Mouse (Mus musculus): ENCODE measurements around the gene Tst. TPM values are rescaled to one million over a fixed set of nuclear protein-coding genes. Genes with fewer than 3 reads are reported as not detected.

Tst gene
- polyA plus RNA-seq (2015; fragmentation: Nextera tagmentation; extraction: Ambion mirVana), result 10.7 and 17.0 TPM in 2 replicates

GRCm38 (mm10) chr15:78405517-78406211 is at the start of gene Tst:
Gene Tst (minus strand): TSS chr15:78405907.
- H3K4me2 ChIP-seq, result peak within 1 kb of the TSS; percentile 95
- WGBS, result 2% methylated on average over 34 of the region's 34 CpGs
- peak; percentile 53 for ATAC-seq (ENCODE audit: low FRiP score)
- no peaks in the 10 kb centered on the region for H3K9me3 ChIP-seq
- peaks cover 75% of the 10 kb centered on the region for H3K4me1 ChIP-seq (replicated peaks)
- H3K9ac ChIP-seq, result peak within 1 kb of the TSS; percentile 82
- H3K27me3 ChIP-seq, result peaks cover 31% of the 10 kb centered on the region
- H3K36me3 ChIP-seq, result no peaks in the 10 kb centered on the region
- H3K27ac ChIP-seq, result peak within 1 kb of the TSS; percentile 92
- peak within 1 kb of the TSS; percentile 63 for H3K4me3 ChIP-seq

GRCm38 (mm10) chr15:78455168-78455567 is 49.5 kb upstream of the Tst start:
- H3K36me3 ChIP-seq, result no peaks in the 10 kb centered on the region
- no peak overlapping the region for H3K4me2 ChIP-seq
- WGBS, result 91% methylated on average over 4 of the region's 4 CpGs
- no peaks in the 10 kb centered on the region for H3K9me3 ChIP-seq
- no peak for ATAC-seq (ENCODE audit: low FRiP score)
- no peak overlapping the region for H3K27ac ChIP-seq
- no peak overlapping the region for H3K4me3 ChIP-seq
- H3K4me1 ChIP-seq (replicated peaks), result peaks cover 18% of the 10 kb centered on the region; the same call in 1 of the 2 replicates
- no peaks in the 10 kb centered on the region for H3K27me3 ChIP-seq
- H3K9ac ChIP-seq, result no peak overlapping the region

- Histone ChIP-seq H3K4me1 (replicated peaks) (peaks cover 34% of the 10 kb centered on the region), H3K27me3 (no peaks in the 10 kb centered on the region), H3K4me2 (no peak overlapping the region), H3K9me3 (no peaks in the 10 kb centered on the region), H3K27ac (no peak overlapping the region), H3K36me3 (no peaks in the 10 kb centered on the region), H3K4me3 (no peak overlapping the region), H3K9ac (no peak overlapping the region)
- ATAC-seq (ENCODE audit: low FRiP score), result no peak
- 96% methylated on average over 3 of the region's 3 CpGs for WGBS
These were observed 47.2 kb upstream of the Tst start for GRCm38 (mm10) chr15:78452929-78453328.

- Histone ChIP-seq H3K4me1 (replicated peaks) (peaks cover 35% of the 10 kb centered on the region), H3K36me3 (no peaks in the 10 kb centered on the region), H3K27ac (no peak overlapping the region), H3K27me3 (no peaks in the 10 kb centered on the region), H3K4me2 (no peak overlapping the region), H3K4me3 (no peak overlapping the region), H3K9me3 (no peaks in the 10 kb centered on the region), H3K9ac (no peak overlapping the region)
- ATAC-seq (ENCODE audit: low FRiP score), result no peak
- WGBS, result 78% methylated on average over 2 of the region's 2 CpGs
These were observed 45.5 kb upstream of the Tst start for GRCm38 (mm10) chr15:78451201-78451600.

GRCm38 (mm10) chr15:78450419-78450768 is 44.7 kb upstream of the Tst start:
- ATAC-seq (ENCODE audit: low FRiP score), result no peak
- Histone ChIP-seq H3K4me3 (no peak overlapping the region), H3K4me1 (replicated peaks) (peaks cover 28% of the 10 kb centered on the region), H3K4me2 (no peak overlapping the region), H3K9ac (no peak overlapping the region), H3K9me3 (no peaks in the 10 kb centered on the region), H3K36me3 (no peaks in the 10 kb centered on the region), H3K27ac (no peak overlapping the region; the same call in 1 of the 2 replicates), H3K27me3 (no peaks in the 10 kb centered on the region)
- WGBS, result 83% methylated on average over 6 of the region's 6 CpGs

- H3K9me3 ChIP-seq, result no peaks in the 10 kb centered on the region
- no peak overlapping the region for H3K4me2 ChIP-seq
- H3K36me3 ChIP-seq, result no peaks in the 10 kb centered on the region
- H3K9ac ChIP-seq, result no peak overlapping the region
- H3K27me3 ChIP-seq, result no peaks in the 10 kb centered on the region
- no peak for ATAC-seq (ENCODE audit: low FRiP score)
- peaks cover 24% of the 10 kb centered on the region for H3K4me1 ChIP-seq (replicated peaks)
- no peak overlapping the region for H3K4me3 ChIP-seq
- WGBS, result 28% methylated on average over 7 of the region's 7 CpGs
- peak overlapping the region; percentile 62 for H3K27ac ChIP-seq
These were observed 44.1 kb upstream of the Tst start for GRCm38 (mm10) chr15:78449694-78450418.

- Histone ChIP-seq H3K36me3 (no peaks in the 10 kb centered on the region), H3K4me2 (no peak overlapping the region), H3K9me3 (no peaks in the 10 kb centered on the region), H3K4me3 (no peak overlapping the region), H3K4me1 (replicated peaks) (peaks cover 24% of the 10 kb centered on the region), H3K27ac (no peak overlapping the region), H3K27me3 (no peaks in the 10 kb centered on the region), H3K9ac (no peak overlapping the region)
- ATAC-seq (ENCODE audit: low FRiP score), result no peak
- 79% methylated on average over 6 of the region's 6 CpGs for WGBS
These were observed 43.4 kb upstream of the Tst start for GRCm38 (mm10) chr15:78449131-78449530.

GRCm38 (mm10) chr15:78447746-78448535 is 42.2 kb upstream of the Tst start:
- Histone ChIP-seq H3K4me2 (peak overlapping the region; percentile 62), H3K27me3 (no peaks in the 10 kb centered on the region), H3K9ac (peak overlapping the region; percentile 60), H3K4me1 (replicated peaks) (peaks cover 32% of the 10 kb centered on the region), H3K9me3 (no peaks in the 10 kb centered on the region), H3K27ac (peak overlapping the region; percentile 73), H3K36me3 (no peaks in the 10 kb centered on the region), H3K4me3 (peak overlapping the region; percentile 30)
- WGBS, result under 1% methylated on average over 22 of the region's 22 CpGs
- ATAC-seq (ENCODE audit: low FRiP score), result peak; percentile 46; the same call in 1 of the 2 replicates

GRCm38 (mm10) chr15:78447121-78447520 is 41.4 kb upstream of the Tst start:
- 48% methylated on average over 7 of the region's 7 CpGs for WGBS
- peaks cover 32% of the 10 kb centered on the region for H3K4me1 ChIP-seq (replicated peaks)
- no peak overlapping the region for H3K4me3 ChIP-seq
- no peak overlapping the region for H3K9ac ChIP-seq
- H3K4me2 ChIP-seq, result no peak overlapping the region
- H3K27me3 ChIP-seq, result no peaks in the 10 kb centered on the region
- ATAC-seq (ENCODE audit: low FRiP score), result no peak
- H3K36me3 ChIP-seq, result no peaks in the 10 kb centered on the region
- no peak overlapping the region for H3K27ac ChIP-seq
- H3K9me3 ChIP-seq, result no peaks in the 10 kb centered on the region

GRCm38 (mm10) chr15:78443857-78444256 is 38.1 kb upstream of the Tst start:
- Histone ChIP-seq H3K9me3 (no peaks in the 10 kb centered on the region), H3K4me1 (replicated peaks) (peaks cover 31% of the 10 kb centered on the region), H3K4me2 (no peak overlapping the region), H3K36me3 (peaks cover 4% of the 10 kb centered on the region; the same call in 1 of the 2 replicates), H3K9ac (peak overlapping the region; percentile 13; the same call in 1 of the 2 replicates), H3K27me3 (0 out of 2 replicates have a peak, but pooled peaks cover 1% of the 10 kb centered on the region), H3K27ac (no peak overlapping the region), H3K4me3 (no peak overlapping the region)
- 52% methylated on average over 6 of the region's 6 CpGs for WGBS
- ATAC-seq (ENCODE audit: low FRiP score), result no peak

- 90% methylated on average over 19 of the region's 19 CpGs for WGBS
These were observed 36.5 kb upstream of the Tst start for GRCm38 (mm10) chr15:78442231-78442630.

GRCm38 (mm10) chr15:78438973-78439372 is 33.3 kb upstream of the Tst start:
- Histone ChIP-seq H3K36me3 (peaks cover 28% of the 10 kb centered on the region), H3K4me2 (no peak overlapping the region), H3K9ac (no peak overlapping the region), H3K9me3 (no peaks in the 10 kb centered on the region), H3K27me3 (0 out of 2 replicates have a peak, but pooled peaks cover 10% of the 10 kb centered on the region), H3K4me3 (no peak overlapping the region), H3K27ac (no peak overlapping the region), H3K4me1 (replicated peaks) (peaks cover 66% of the 10 kb centered on the region)
- 58% methylated on average over 9 of the region's 9 CpGs for whole genome bisulfite sequencing
- ATAC-seq (ENCODE audit: low FRiP score), result no peak

More at GRCm38 (mm10) chr15:78442231-78442630, 36.5 kb upstream of the Tst start:
- no peaks in the 10 kb centered on the region for H3K9me3 ChIP-seq
- no peak overlapping the region for H3K4me3 ChIP-seq
- peaks cover 35% of the 10 kb centered on the region for H3K4me1 ChIP-seq (replicated peaks)
- H3K27ac ChIP-seq, result no peak overlapping the region
- H3K4me2 ChIP-seq, result no peak overlapping the region
- H3K27me3 ChIP-seq, result 0 out of 2 replicates have a peak, but pooled peaks cover 4% of the 10 kb centered on the region
- H3K9ac ChIP-seq, result no peak overlapping the region
- ATAC-seq (ENCODE audit: low FRiP score), result no peak
- H3K36me3 ChIP-seq, result peaks cover 9% of the 10 kb centered on the region; the same call in 1 of the 2 replicates

All from hindbrain, embryonic 13.5 days (tissue).